Mouse (Mus musculus) thymus, adult 2 months (tissue): ENCODE results near the gene C77080.

Experiments
- CTCF ChIP-seq: fragments of 200-500 bp; IDR thresholded peaks from 2 replicates; pipeline ENCODE4 v1.5.1; 2012; ENCODE audit warnings: mild to moderate bottlenecking, control low read depth, low read length, moderate library complexity, borderline replicate concordance; ENCODE audit not compliant: control insufficient read depth, poor library complexity, insufficient read depth; ENCODE audit errors: extremely low read depth
- POLR2A ChIP-seq: fragments of 200-500 bp; IDR thresholded peaks from 2 replicates; pipeline ENCODE4 v1.6.1; 2012; ENCODE audit warnings: mild to moderate bottlenecking, low read length, control low read depth, moderate library complexity; ENCODE audit not compliant: control insufficient read depth, poor library complexity, insufficient read depth; ENCODE audit errors: extremely low read depth

GRCm38 (mm10) chr4:129250759-129251481, 10.3 kb downstream of the C77080 start:
- TF ChIP-seq CTCF (no peak), POLR2A (no peak)
